Mouse (Mus musculus): ENCODE data around the gene Dock10.

GRCm38 (mm10) chr1:80515836-80516235 lies 242.5 kb downstream of the Dock10 start:
- TF ChIP-seq CTCF (IDR thresholded peaks at IDR 0.05; ENCODE audit: low read depth) (peak; percentile 34), EP300 (IDR thresholded peaks at IDR 0.05; ENCODE audit: low read depth) (no peak)

Data from heart, postnatal 0 days (tissue).